Mouse (Mus musculus) left cerebral cortex, postnatal 36 days (tissue): ENCODE measurements around the gene Psmd11. TPM values are rescaled to one million over a fixed set of nuclear protein-coding genes. Genes with fewer than 3 reads are reported as not detected.
A peak's percentile ranks its signal among the peaks of the same experiment; 100 is the strongest.
"Not testable (repeated sequence)": the region's sequence is repeated elsewhere in the genome, so short reads cannot be mapped to it uniquely, and the experiment has no call there.

Experiments
- DNase-seq, 2 experiments: peaks; one replicate each; pipeline ENCODE4 v3.0.0; 2021 to 2022; ENCODE audit warnings: low spot score in 2 of 2, mixed read lengths in 1 of 2
- intact Hi-C: fragments of 180-260 bp; cut with DNase I; formaldehyde crosslinking; loops from one replicate; pipeline ENCODE4 v1.15.1; 2025
- total RNA-seq, 2 experiments: library from RNA; stranded (reverse); gene quantifications; 2 replicates each; pipeline ENCODE4 v1.2.3; 2021

Psmd11 gene
- 10 to 100 TPM; 96.0 to 99.9 TPM for total RNA-seq

GRCm38 (mm10) chr11:80428381-80429008 lies at the start of gene Psmd11:
Gene Psmd11 (plus strand): TSS chr11:80428615.
- DNase-seq = peak; percentile 94 to 95
- intact Hi-C loops = loop anchor here (2.0 kb wide), 1 partner anchor 242 kb away; no protein-coding TSS in a partner anchor

GRCm38 (mm10) chr11:80379184-80379583 lies 49.2 kb upstream of the Psmd11 start:
- intact Hi-C loops, DNase-seq: not testable (repeated sequence)

GRCm38 (mm10) chr11:80382626-80383018 lies 45.8 kb upstream of the Psmd11 start:
- intact Hi-C loops = no loop called here
- DNase-seq = peak; percentile 24 to 37

- peak; percentile 97 to 99 for DNase-seq
- intact Hi-C loops = no loop called here
Measured at GRCm38 (mm10) chr11:80383019-80383625, 45.3 kb upstream of the Psmd11 start, which contains the start of gene Zfp207. Gene Zfp207 (plus strand): TSS chr11:80383279.

GRCm38 (mm10) chr11:80383626-80384046 lies 44.8 kb upstream of the Psmd11 start:
- intact Hi-C loops = no loop called here
- no peak for DNase-seq

GRCm38 (mm10) chr11:80384461-80384860 lies 44.0 kb upstream of the Psmd11 start:
- no peak for DNase-seq
- intact Hi-C loops = no loop called here

- intact Hi-C loops = no loop called here
- no peak for DNase-seq
Measured at GRCm38 (mm10) chr11:80385055-80385454, 43.4 kb upstream of the Psmd11 start.

GRCm38 (mm10) chr11:80386790-80387189 lies 41.6 kb upstream of the Psmd11 start:
- DNase-seq = no peak

GRCm38 (mm10) chr11:80389885-80390284 lies 38.5 kb upstream of the Psmd11 start:
- intact Hi-C loops = no loop called here
- DNase-seq = no peak

More at GRCm38 (mm10) chr11:80386790-80387189, 41.6 kb upstream of the Psmd11 start:
- intact Hi-C loops = no loop called here

GRCm38 (mm10) chr11:80391407-80392120 lies 36.9 kb upstream of the Psmd11 start:
- intact Hi-C loops = no loop called here

GRCm38 (mm10) chr11:80395930-80396329 lies 32.5 kb upstream of the Psmd11 start:
- no peak for DNase-seq
- intact Hi-C loops = no loop called here

More at GRCm38 (mm10) chr11:80391407-80392120, 36.9 kb upstream of the Psmd11 start:
- DNase-seq = no peak

GRCm38 (mm10) chr11:80396617-80397016 lies 31.8 kb upstream of the Psmd11 start:
- DNase-seq = no peak

GRCm38 (mm10) chr11:80407878-80408277 lies 20.5 kb upstream of the Psmd11 start:
- intact Hi-C loops = not testable (repeated sequence)

More at GRCm38 (mm10) chr11:80396617-80397016, 31.8 kb upstream of the Psmd11 start:
- intact Hi-C loops = no loop called here

GRCm38 (mm10) chr11:80410377-80410776 lies 18.0 kb upstream of the Psmd11 start:
- intact Hi-C loops = no loop called here
- no peak for DNase-seq

More at GRCm38 (mm10) chr11:80407878-80408277, 20.5 kb upstream of the Psmd11 start:
- not testable (repeated sequence) for DNase-seq

- intact Hi-C loops = no loop called here
- DNase-seq = no peak
Measured at GRCm38 (mm10) chr11:80417085-80417484, 11.3 kb upstream of the Psmd11 start.

GRCm38 (mm10) chr11:80419743-80420142 lies 8.7 kb upstream of the Psmd11 start:
- DNase-seq = no peak
- intact Hi-C loops = no loop called here

GRCm38 (mm10) chr11:80420202-80420984 lies 8.0 kb upstream of the Psmd11 start:
- intact Hi-C loops = no loop called here
- DNase-seq = no peak

GRCm38 (mm10) chr11:80421421-80422047 lies 6.9 kb upstream of the Psmd11 start:
- no peak for DNase-seq
- intact Hi-C loops = no loop called here

- DNase-seq = no peak
- intact Hi-C loops = no loop called here
Measured at GRCm38 (mm10) chr11:80424691-80425090, 3.7 kb upstream of the Psmd11 start.
